Mouse (Mus musculus): Measurements from ENCODE around the gene Wdfy3. TPM values are rescaled to one million over a fixed set of nuclear protein-coding genes. Genes with fewer than 3 reads are reported as not detected.

The Wdfy3 gene
- total RNA-seq, 1 experiment = 25.3 TPM

DNA sequence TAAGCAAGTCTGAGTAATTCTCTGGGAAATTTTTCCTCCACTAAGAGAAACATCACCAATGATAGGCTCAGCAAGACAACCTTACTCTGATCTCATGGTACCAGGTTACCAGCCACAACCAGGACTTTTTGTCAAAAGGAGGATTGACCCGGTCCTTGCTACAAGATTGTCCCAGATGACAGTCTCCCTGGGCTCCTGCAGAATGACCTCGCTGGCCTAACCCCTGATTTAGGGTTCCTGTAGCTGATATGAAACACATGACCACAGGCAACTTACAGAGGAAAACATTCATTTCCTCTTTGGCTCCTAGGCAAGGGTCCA, 101.9 kb downstream of the Wdfy3 start:
- Histone ChIP-seq H3K36me3 (ENCODE audit: control insufficient read depth, insufficient read depth, low read length, poor library complexity, severe bottlenecking) (peaks cover 1% of the 10 kb centered on the region; the same call in 1 of the 2 replicates), H3K4me1 (ENCODE audit: control insufficient read depth in 2 of 2, insufficient read depth in 2 of 2, low read length in 2 of 2, poor library complexity in 1 of 2) (no peaks in the 10 kb centered on the region), H3K27ac (ENCODE audit: insufficient read depth, low read depth, low read length, poor library complexity, severe bottlenecking) (no peak overlapping the region), H3K9ac (ENCODE audit: insufficient read depth, low read depth, low read length, poor library complexity, severe bottlenecking) (no peak overlapping the region), H3K4me3 (ENCODE audit: insufficient read depth in 1 of 2, low read depth in 1 of 2, low read length in 2 of 2, poor library complexity in 1 of 2, severe bottlenecking in 1 of 2) (no peak overlapping the region), H3K9me3 (ENCODE audit: control insufficient read depth, insufficient read depth, low read depth, low read length) (no peaks in the 10 kb centered on the region)
- no peak for TF ChIP-seq CHD2 (IDR thresholded peaks at IDR 0.05; ENCODE audit: low read depth, low read length)
- TF ChIP-seq ZNF384 (IDR thresholded peaks at IDR 0.05; ENCODE audit: low read depth, low read length) = no peak
- TF ChIP-seq MAFK (IDR thresholded peaks at IDR 0.05; ENCODE audit: insufficient read depth, low read depth, low read length) = no peak
- TF ChIP-seq HCFC1 (IDR thresholded peaks at IDR 0.05; ENCODE audit: borderline replicate concordance, insufficient read depth, low read length) = no peak
- TF ChIP-seq ZC3H11A (IDR thresholded peaks at IDR 0.05; ENCODE audit: borderline replicate concordance, low read depth, low read length) = no peak
- in situ Hi-C loops (cut with MboI; ENCODE audit: low sequenced_read_pairs in 2 of 2, unreplicated experiment in 2 of 2) = no loop called here
- DNase-seq (ENCODE audit: low read depth, low spot score) = no peak

DNA sequence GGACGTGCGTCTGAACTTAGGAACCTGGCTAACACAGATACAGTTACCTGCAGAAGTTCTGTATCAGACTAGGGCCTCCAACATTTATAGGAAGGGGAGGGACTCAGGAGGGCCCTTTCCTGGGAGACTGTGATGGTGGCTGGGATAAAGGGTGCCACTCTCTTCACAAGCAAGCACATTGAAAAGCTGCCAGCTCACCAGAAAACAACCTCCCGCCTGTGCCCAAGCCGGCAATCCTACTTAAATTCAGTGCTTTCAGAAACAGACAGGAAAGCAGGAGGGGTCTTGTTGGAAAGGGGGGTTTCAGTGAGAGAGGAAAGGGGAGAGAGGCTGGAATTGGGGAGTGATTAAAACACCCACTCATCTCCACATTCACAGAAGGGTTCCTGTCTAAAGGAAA, 106.9 kb downstream of the Wdfy3 start:
- TF ChIP-seq ZNF384 (IDR thresholded peaks at IDR 0.05; ENCODE audit: low read depth, low read length) = no peak
- TF ChIP-seq CHD2 (IDR thresholded peaks at IDR 0.05; ENCODE audit: low read depth, low read length) = no peak
- no peak for TF ChIP-seq HCFC1 (IDR thresholded peaks at IDR 0.05; ENCODE audit: borderline replicate concordance, insufficient read depth, low read length)
- no peak for TF ChIP-seq MAFK (IDR thresholded peaks at IDR 0.05; ENCODE audit: insufficient read depth, low read depth, low read length)
- no peak for TF ChIP-seq ZC3H11A (IDR thresholded peaks at IDR 0.05; ENCODE audit: borderline replicate concordance, low read depth, low read length)
- Histone ChIP-seq H3K9me3 (ENCODE audit: control insufficient read depth, insufficient read depth, low read depth, low read length) (no peaks in the 10 kb centered on the region), H3K4me1 (ENCODE audit: control insufficient read depth in 2 of 2, insufficient read depth in 2 of 2, low read length in 2 of 2, poor library complexity in 1 of 2) (no peaks in the 10 kb centered on the region), H3K9ac (ENCODE audit: insufficient read depth, low read depth, low read length, poor library complexity, severe bottlenecking) (no peak overlapping the region), H3K27ac (ENCODE audit: insufficient read depth, low read depth, low read length, poor library complexity, severe bottlenecking) (no peak overlapping the region), H3K4me3 (ENCODE audit: insufficient read depth in 1 of 2, low read depth in 1 of 2, low read length in 2 of 2, poor library complexity in 1 of 2, severe bottlenecking in 1 of 2) (no peak overlapping the region), H3K36me3 (ENCODE audit: control insufficient read depth, insufficient read depth, low read length, poor library complexity, severe bottlenecking) (peaks cover 11% of the 10 kb centered on the region; the same call in 1 of the 2 replicates)
- DNase-seq (ENCODE audit: low read depth, low spot score) = no peak
- in situ Hi-C loops (cut with MboI; ENCODE audit: low sequenced_read_pairs in 2 of 2, unreplicated experiment in 2 of 2) = no loop called here

DNA sequence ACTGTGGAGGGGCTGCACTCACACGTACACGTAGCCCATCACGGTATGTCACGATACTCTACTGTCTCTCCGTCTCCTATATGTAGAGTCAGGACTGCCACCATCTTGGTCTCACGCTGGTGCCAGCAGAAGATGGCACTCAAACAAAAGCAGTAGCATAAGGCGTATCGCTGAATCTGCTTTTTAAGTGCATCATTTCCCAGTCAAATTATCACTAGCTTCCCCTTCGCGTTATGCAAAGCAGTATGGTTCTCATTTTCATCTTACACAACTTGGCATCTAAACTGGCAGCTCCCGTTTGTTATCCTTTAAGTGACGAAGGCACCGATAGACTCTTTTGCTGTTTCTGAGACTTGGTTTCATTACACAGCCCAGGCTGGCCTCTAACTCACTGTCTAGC, 110.4 kb downstream of the Wdfy3 start:
- Histone ChIP-seq H3K9me3 (ENCODE audit: control insufficient read depth, insufficient read depth, low read depth, low read length) (no peaks in the 10 kb centered on the region), H3K4me1 (ENCODE audit: control insufficient read depth in 2 of 2, insufficient read depth in 2 of 2, low read length in 2 of 2, poor library complexity in 1 of 2) (no peaks in the 10 kb centered on the region), H3K9ac (ENCODE audit: insufficient read depth, low read depth, low read length, poor library complexity, severe bottlenecking) (no peak overlapping the region), H3K27ac (ENCODE audit: insufficient read depth, low read depth, low read length, poor library complexity, severe bottlenecking) (no peak overlapping the region), H3K36me3 (ENCODE audit: control insufficient read depth, insufficient read depth, low read length, poor library complexity, severe bottlenecking) (peaks cover 13% of the 10 kb centered on the region; the same call in 1 of the 2 replicates), H3K4me3 (ENCODE audit: insufficient read depth in 1 of 2, low read depth in 1 of 2, low read length in 2 of 2, poor library complexity in 1 of 2, severe bottlenecking in 1 of 2) (no peak overlapping the region)
- in situ Hi-C loops (cut with MboI; ENCODE audit: low sequenced_read_pairs in 2 of 2, unreplicated experiment in 2 of 2) = no loop called here
- TF ChIP-seq ZC3H11A (IDR thresholded peaks at IDR 0.05; ENCODE audit: borderline replicate concordance, low read depth, low read length) = no peak
- TF ChIP-seq ZNF384 (IDR thresholded peaks at IDR 0.05; ENCODE audit: low read depth, low read length) = no peak
- no peak for TF ChIP-seq MAFK (IDR thresholded peaks at IDR 0.05; ENCODE audit: insufficient read depth, low read depth, low read length)
- TF ChIP-seq HCFC1 (IDR thresholded peaks at IDR 0.05; ENCODE audit: borderline replicate concordance, insufficient read depth, low read length) = no peak
- TF ChIP-seq CHD2 (IDR thresholded peaks at IDR 0.05; ENCODE audit: low read depth, low read length) = no peak
- no peak for DNase-seq (ENCODE audit: low read depth, low spot score)

GRCm38 (mm10) chr5:101958941-101959340, 110.8 kb downstream of the Wdfy3 start:
- no peak overlapping the region for H3K9ac ChIP-seq (ENCODE audit: insufficient read depth, low read depth, low read length, poor library complexity, severe bottlenecking)
- no peak for TF ChIP-seq HCFC1 (IDR thresholded peaks at IDR 0.05; ENCODE audit: borderline replicate concordance, insufficient read depth, low read length)
- TF ChIP-seq ZC3H11A (IDR thresholded peaks at IDR 0.05; ENCODE audit: borderline replicate concordance, low read depth, low read length) = no peak
- no peak for TF ChIP-seq MAFK (IDR thresholded peaks at IDR 0.05; ENCODE audit: insufficient read depth, low read depth, low read length)
- peaks cover 14% of the 10 kb centered on the region; the same call in 1 of the 2 replicates for H3K36me3 ChIP-seq (ENCODE audit: control insufficient read depth, insufficient read depth, low read length, poor library complexity, severe bottlenecking)
- H3K27ac ChIP-seq (ENCODE audit: insufficient read depth, low read depth, low read length, poor library complexity, severe bottlenecking) = no peak overlapping the region
- DNase-seq (ENCODE audit: low read depth, low spot score) = no peak
- H3K9me3 ChIP-seq (ENCODE audit: control insufficient read depth, insufficient read depth, low read depth, low read length) = no peaks in the 10 kb centered on the region
- H3K4me3 ChIP-seq (ENCODE audit: insufficient read depth in 1 of 2, low read depth in 1 of 2, low read length in 2 of 2, poor library complexity in 1 of 2, severe bottlenecking in 1 of 2) = no peak overlapping the region
- H3K4me1 ChIP-seq (ENCODE audit: control insufficient read depth in 2 of 2, insufficient read depth in 2 of 2, low read length in 2 of 2, poor library complexity in 1 of 2) = no peaks in the 10 kb centered on the region
- in situ Hi-C loops (cut with MboI; ENCODE audit: low sequenced_read_pairs in 2 of 2, unreplicated experiment in 2 of 2) = no loop called here

GRCm38 (mm10) chr5:101957419-101957818, 112.3 kb downstream of the Wdfy3 start:
- no peak overlapping the region for H3K9ac ChIP-seq (ENCODE audit: insufficient read depth, low read depth, low read length, poor library complexity, severe bottlenecking)
- H3K27ac ChIP-seq (ENCODE audit: insufficient read depth, low read depth, low read length, poor library complexity, severe bottlenecking) = no peak overlapping the region
- in situ Hi-C loops (cut with MboI; ENCODE audit: low sequenced_read_pairs in 2 of 2, unreplicated experiment in 2 of 2) = no loop called here
- TF ChIP-seq ZNF384 (IDR thresholded peaks at IDR 0.05; ENCODE audit: low read depth, low read length) = no peak
- TF ChIP-seq CHD2 (IDR thresholded peaks at IDR 0.05; ENCODE audit: low read depth, low read length) = no peak
- no peak for TF ChIP-seq MAFK (IDR thresholded peaks at IDR 0.05; ENCODE audit: insufficient read depth, low read depth, low read length)
- H3K4me3 ChIP-seq (ENCODE audit: insufficient read depth in 1 of 2, low read depth in 1 of 2, low read length in 2 of 2, poor library complexity in 1 of 2, severe bottlenecking in 1 of 2) = no peak overlapping the region
- no peaks in the 10 kb centered on the region for H3K4me1 ChIP-seq (ENCODE audit: control insufficient read depth in 2 of 2, insufficient read depth in 2 of 2, low read length in 2 of 2, poor library complexity in 1 of 2)
- peaks cover 14% of the 10 kb centered on the region; the same call in 1 of the 2 replicates for H3K36me3 ChIP-seq (ENCODE audit: control insufficient read depth, insufficient read depth, low read length, poor library complexity, severe bottlenecking)
- H3K9me3 ChIP-seq (ENCODE audit: control insufficient read depth, insufficient read depth, low read depth, low read length) = no peaks in the 10 kb centered on the region
- no peak for DNase-seq (ENCODE audit: low read depth, low spot score)
